Mouse (Mus musculus) layer of hippocampus, adult 2 months (tissue): Measurements from ENCODE around the gene Cel. TPM values are rescaled to one million over a fixed set of nuclear protein-coding genes. Genes with fewer than 3 reads are reported as not detected.

Experiments used
- DNase-seq, 2 experiments: peaks; one replicate each; pipeline ENCODE4 v3.0.0; 2022; ENCODE audit warnings: low spot score in 2 of 2
- H3K27ac ChIP-seq: fragments of 200-600 bp; 2 replicates; pipeline ENCODE4 v1.8.1; 2022
- H3K4me3 ChIP-seq: fragments of 200-600 bp; 2 replicates; pipeline ENCODE4 v1.8.1; 2022; ENCODE audit warnings: mild to moderate bottlenecking
- CTCF ChIP-seq: fragments of 200-600 bp; conservative IDR thresholded peaks from 2 replicates; pipeline ENCODE4 v1.8.1; 2022; ENCODE audit warnings: antibody characterized with exemption, mild to moderate bottlenecking, moderate library complexity
- total RNA-seq, 2 experiments: library from RNA; stranded (reverse); gene quantifications; 2 replicates each; pipeline ENCODE4 v1.2.3; 2021

Cel gene
- total RNA-seq, 2 experiments from 2014 or later: not detected

- peak overlapping the region; percentile 62 for H3K27ac ChIP-seq
- DNase-seq: no peak
- H3K4me3 ChIP-seq: no peak overlapping the region
- TF ChIP-seq CTCF: no peak
Measured at GRCm38 (mm10) chr2:28530311-28530710, 32.9 kb downstream of the Cel start.

GRCm38 (mm10) chr2:28529856-28530255, 33.3 kb downstream of the Cel start:
- no peak for DNase-seq
- TF ChIP-seq CTCF: no peak
- Histone ChIP-seq H3K4me3 (no peak overlapping the region), H3K27ac (peak overlapping the region; percentile 62)

GRCm38 (mm10) chr2:28528354-28528730, 34.9 kb downstream of the Cel start:
- DNase-seq: no peak
- Histone ChIP-seq H3K27ac (no peak overlapping the region; the same call in 1 of the 2 replicates), H3K4me3 (no peak overlapping the region)
- no peak for TF ChIP-seq CTCF

GRCm38 (mm10) chr2:28527436-28528353, 35.5 kb downstream of the Cel start:
- peak overlapping the region; percentile 86; the same call in 1 of the 2 replicates for H3K27ac ChIP-seq
- no peak overlapping the region for H3K4me3 ChIP-seq
- DNase-seq: no peak
- TF ChIP-seq CTCF: no peak

- peak overlapping the region; percentile 86 for H3K27ac ChIP-seq
- DNase-seq: no peak
- H3K4me3 ChIP-seq: no peak overlapping the region
Measured at GRCm38 (mm10) chr2:28525943-28526876, 37.0 kb downstream of the Cel start.

DNA sequence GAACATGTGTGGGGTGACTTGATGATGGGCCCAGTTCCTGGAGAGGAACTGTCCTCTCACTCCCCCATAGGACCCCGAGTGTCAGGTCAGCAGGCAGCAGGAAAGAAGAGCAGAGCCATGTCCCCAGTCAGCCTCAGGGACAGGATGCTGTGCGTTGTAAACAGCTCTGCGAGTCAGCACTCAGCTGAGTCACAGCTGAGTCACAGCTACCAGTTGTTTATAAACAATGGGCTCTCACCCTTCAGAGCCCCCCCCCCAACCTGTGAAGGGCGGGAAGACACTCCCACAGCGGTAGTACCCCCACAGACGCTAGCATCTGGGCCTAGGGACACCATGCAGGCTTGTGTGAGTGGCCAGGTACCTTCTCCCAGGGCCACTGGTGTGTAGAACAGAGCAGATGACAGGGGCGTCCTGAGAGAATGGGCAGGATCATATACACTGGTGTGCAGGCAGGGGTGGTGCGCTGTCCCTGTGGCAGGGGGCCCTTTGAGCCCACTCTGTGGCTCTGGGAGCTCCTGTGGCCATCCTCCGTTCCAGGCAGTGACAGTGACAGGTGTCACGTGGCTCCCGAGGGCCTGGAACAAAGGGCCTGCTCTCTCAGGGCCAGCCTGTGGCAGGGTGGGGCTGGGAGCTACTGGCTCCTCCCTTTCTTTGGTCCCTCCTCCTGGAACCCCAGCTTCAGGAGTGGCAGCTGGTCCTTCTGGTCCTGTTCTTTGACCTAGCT, 37.8 kb downstream of the Cel start:
- peak in 1 of 2 experiments; percentile 71 for DNase-seq
- H3K4me3 ChIP-seq: no peak overlapping the region
- no peak for TF ChIP-seq CTCF
- H3K27ac ChIP-seq: peak overlapping the region; percentile 86

More at GRCm38 (mm10) chr2:28525943-28526876, 37.0 kb downstream of the Cel start:
- peak; percentile 67 for TF ChIP-seq CTCF

DNA sequence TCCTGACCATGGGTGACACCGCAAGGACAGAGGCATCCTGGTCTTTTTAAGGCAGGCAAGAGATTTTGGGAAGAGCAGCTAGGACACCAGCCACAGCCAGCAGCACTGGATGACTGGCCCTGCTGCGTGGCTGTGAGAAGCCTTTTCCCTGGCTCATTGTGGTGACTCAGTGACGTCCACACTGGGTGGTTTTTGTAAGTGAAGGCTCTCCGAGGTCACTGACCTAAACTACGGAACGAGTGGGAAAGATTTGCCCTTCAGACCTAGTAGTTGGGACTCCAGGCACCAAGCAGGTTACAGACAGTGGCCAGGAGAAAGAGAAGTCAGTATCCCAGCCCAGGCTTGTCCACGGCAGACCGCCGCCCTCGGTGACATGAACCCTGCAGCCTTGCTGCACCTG, 38.8 kb downstream of the Cel start:
- H3K27ac ChIP-seq: peak overlapping the region; percentile 86
- no peak for DNase-seq
- TF ChIP-seq CTCF: no peak

DNA sequence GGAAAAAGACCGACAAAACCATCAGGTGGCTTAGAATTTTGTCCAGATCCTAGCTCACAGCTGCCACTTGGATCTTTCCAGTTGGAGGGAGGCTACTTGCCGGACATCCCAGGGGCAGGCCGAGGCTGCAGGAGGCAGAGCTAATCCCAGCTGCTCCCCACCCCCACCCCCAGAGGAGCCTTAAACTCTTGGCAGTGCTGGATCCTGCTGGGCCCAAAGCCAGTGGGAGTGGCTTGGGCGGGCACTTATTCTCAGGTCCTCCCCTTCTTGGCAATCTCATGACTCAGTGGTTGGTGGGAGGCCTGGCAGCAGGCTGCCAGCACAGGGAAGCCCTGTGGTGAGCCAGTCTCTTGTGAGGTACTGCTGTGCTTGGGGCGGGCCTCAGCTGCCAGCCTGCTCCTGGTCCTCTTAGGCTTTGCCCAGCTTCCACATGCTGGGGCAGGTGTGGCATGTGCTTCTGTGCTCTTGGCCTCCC, 39.5 kb downstream of the Cel start:
- peak overlapping the region; percentile 86 for H3K27ac ChIP-seq
- peak; percentile 90 to 92 for DNase-seq
- H3K4me3 ChIP-seq: no peak overlapping the region
- no peak for TF ChIP-seq CTCF

More for the DNA sequence above, 38.8 kb downstream of the Cel start:
- H3K4me3 ChIP-seq: no peak overlapping the region

DNA sequence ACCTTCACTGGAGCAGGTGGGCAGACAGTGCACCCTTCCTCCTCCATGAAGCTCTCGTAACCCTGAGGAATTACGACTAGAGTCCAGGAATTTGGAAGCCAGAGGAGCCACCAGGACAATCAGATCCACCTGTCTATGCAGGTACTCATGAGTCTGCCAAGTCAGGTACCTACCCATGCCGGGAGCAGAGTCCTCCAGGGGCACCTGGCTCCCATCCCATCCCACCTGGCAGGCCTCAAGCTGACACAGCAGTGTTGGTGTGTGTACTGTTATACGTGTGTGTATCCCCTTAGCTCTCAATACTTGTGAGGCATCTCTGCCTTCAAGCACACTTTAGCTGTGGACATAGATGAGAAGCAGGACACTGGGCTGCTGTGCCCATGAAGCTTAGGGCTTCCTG, 41.0 kb downstream of the Cel start:
- no peak for DNase-seq
- no peak for TF ChIP-seq CTCF
- Histone ChIP-seq H3K27ac (peak overlapping the region; percentile 86), H3K4me3 (no peak overlapping the region)

GRCm38 (mm10) chr2:28521571-28522151, 41.5 kb downstream of the Cel start:
- TF ChIP-seq CTCF: peak; percentile 37
- peak; percentile 49 to 77 for DNase-seq
- Histone ChIP-seq H3K4me3 (no peak overlapping the region), H3K27ac (peak overlapping the region; percentile 86)

DNA sequence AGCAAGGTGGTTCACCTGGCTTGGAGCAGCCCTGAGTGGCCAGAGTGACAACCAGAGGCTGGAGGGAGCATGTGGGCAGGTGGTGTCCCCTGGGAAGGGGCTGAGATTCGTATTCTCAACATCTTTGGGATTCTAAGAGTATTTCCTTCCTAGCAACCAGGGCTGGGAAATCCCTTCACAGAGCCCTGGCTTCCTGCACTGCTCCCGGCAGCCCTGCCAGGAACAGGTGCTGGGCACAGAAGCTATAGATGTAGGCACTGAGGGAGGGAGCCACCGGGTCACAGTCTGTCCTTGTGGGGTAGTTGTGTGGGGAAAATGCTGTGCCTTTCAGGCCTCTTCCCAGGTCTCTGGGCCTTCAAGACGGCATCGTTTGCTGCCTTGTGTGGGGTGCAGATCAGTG, 42.6 kb downstream of the Cel start:
- TF ChIP-seq CTCF: no peak
- Histone ChIP-seq H3K27ac (peak overlapping the region; percentile 86), H3K4me3 (no peak overlapping the region)
- no peak for DNase-seq

- DNase-seq: no peak
- no peak for TF ChIP-seq CTCF
Measured at GRCm38 (mm10) chr2:28518231-28518630, 45.0 kb downstream of the Cel start.

More at GRCm38 (mm10) chr2:28518231-28518630, 45.0 kb downstream of the Cel start:
- Histone ChIP-seq H3K4me3 (no peak overlapping the region), H3K27ac (peak overlapping the region; percentile 82)
